Mouse (Mus musculus) CH12.LX (cell line): Measurements from ENCODE around the gene Cry2. TPM values are rescaled to one million over a fixed set of nuclear protein-coding genes. Genes with fewer than 3 reads are reported as not detected.

ENCODE experiments used
- DNase-seq: peaks from one replicate; pipeline ENCODE4 v3.0.0-alpha.2; 2013; ENCODE audit errors: extremely low read depth
- H3K27ac ChIP-seq: 2 replicates; pipeline ENCODE4 v1.5.1; 2012; ENCODE audit warnings: low read depth, mild to moderate bottlenecking, control low read depth, moderate library complexity; ENCODE audit not compliant: insufficient read depth
- H3K27me3 ChIP-seq: replicated peaks from 2 replicates; pipeline ENCODE3; 2012; ENCODE audit warnings: inconsistent platforms
- H3K36me3 ChIP-seq, 2 experiments: replicated peaks in 1 of 2; 2 replicates each; pipeline versions ENCODE3 to v1.6.1; 2012; ENCODE audit warnings: inconsistent platforms in 1 of 2, low read length in 1 of 2, mild to moderate bottlenecking in 1 of 2, mixed read lengths in 1 of 2, moderate library complexity in 1 of 2; ENCODE audit not compliant: control insufficient read depth in 1 of 2, insufficient read depth in 1 of 2
- H3K4me1 ChIP-seq, 2 experiments: 2 replicates each; pipeline ENCODE4 v1.6.1; 2012; ENCODE audit warnings: inconsistent platforms in 1 of 2, moderate library complexity in 1 of 2; ENCODE audit not compliant: insufficient read depth in 2 of 2, control insufficient read depth in 1 of 2
- H3K4me2 ChIP-seq: 2 replicates; pipeline ENCODE4 v1.6.1; 2012; ENCODE audit warnings: low read depth, mild to moderate bottlenecking, control low read depth; ENCODE audit not compliant: poor library complexity, insufficient read depth, severe bottlenecking
- H3K4me3 ChIP-seq, 3 experiments: fragments of 150-350 bp in 1 of 3; sonication (generic) in 1 of 3; replicated peaks in 1 of 3; 2 replicates each; pipeline versions ENCODE3 to v1.5.1; 2011 to 2012; ENCODE audit warnings: low read depth in 2 of 3, low read length in 2 of 3, mild to moderate bottlenecking in 2 of 3, moderate library complexity in 2 of 3, control low read depth in 1 of 3, improper control_type of control experiment in 1 of 3, inconsistent platforms in 1 of 3, mixed read lengths in 1 of 3; ENCODE audit not compliant: poor library complexity in 1 of 3
- H3K79me2 ChIP-seq: replicated peaks from 2 replicates; pipeline ENCODE4 v1.6.1; 2012; ENCODE audit warnings: mild to moderate bottlenecking, moderate library complexity; ENCODE audit not compliant: control insufficient read depth, poor library complexity, insufficient read depth, severe bottlenecking; ENCODE audit errors: extremely low read depth
- H3K9ac ChIP-seq: 2 replicates; pipeline ENCODE4 v1.6.1; 2012; ENCODE audit warnings: low read depth, mild to moderate bottlenecking, control low read depth, moderate library complexity; ENCODE audit not compliant: insufficient read depth
- H3K9me3 ChIP-seq: replicated peaks from 2 replicates; pipeline ENCODE3; 2012; ENCODE audit warnings: low read length, inconsistent platforms, mixed read lengths
- CHD2 ChIP-seq: IDR thresholded peaks from 2 replicates; pipeline ENCODE4 v1.6.1; 2011; ENCODE audit warnings: low read length, improper control_type of control experiment
- E2F4 ChIP-seq: IDR thresholded peaks from 2 replicates; pipeline ENCODE4 v1.6.1; 2011; ENCODE audit warnings: low read depth, low read length, improper control_type of control experiment; ENCODE audit not compliant: insufficient replicate concordance
- EP300 ChIP-seq: IDR thresholded peaks from 2 replicates; pipeline ENCODE4 v1.6.1; 2011; ENCODE audit warnings: low read length, improper control_type of control experiment
- GABPA ChIP-seq: IDR thresholded peaks from 2 replicates; pipeline ENCODE4 v1.6.1; 2012; ENCODE audit warnings: low read depth, low read length, improper control_type of control experiment, inconsistent platforms; ENCODE audit not compliant: insufficient replicate concordance
- JUN ChIP-seq: IDR thresholded peaks from 2 replicates; pipeline ENCODE4 v1.6.1; 2011; ENCODE audit warnings: low read depth, mild to moderate bottlenecking, low read length, improper control_type of control experiment, moderate library complexity; ENCODE audit not compliant: insufficient read depth
- JUND ChIP-seq: conservative IDR thresholded peaks from 2 replicates; pipeline ENCODE4 v1.6.1; 2011; ENCODE audit warnings: low read depth, low read length, improper control_type of control experiment
- MAFK ChIP-seq: IDR thresholded peaks from 2 replicates; pipeline ENCODE4 v1.6.1; 2011; ENCODE audit warnings: low read length, improper control_type of control experiment; ENCODE audit not compliant: insufficient replicate concordance
- MEF2A ChIP-seq: IDR thresholded peaks from 2 replicates; pipeline ENCODE4 v1.6.1; 2014; ENCODE audit warnings: low read depth, mild to moderate bottlenecking, inconsistent platforms, low read length, improper control_type of control experiment, borderline replicate concordance
- MYC ChIP-seq: IDR thresholded peaks from 2 replicates; pipeline ENCODE4 v1.6.1; 2011; ENCODE audit warnings: low read depth, mild to moderate bottlenecking, improper control_type of control experiment, low read length
- NRF1 ChIP-seq: IDR thresholded peaks from 2 replicates; pipeline ENCODE4 v1.6.1; 2014; ENCODE audit warnings: low read depth, mild to moderate bottlenecking, inconsistent platforms, low read length, improper control_type of control experiment, moderate library complexity
- PAX5 ChIP-seq: IDR thresholded peaks from 2 replicates; pipeline ENCODE4 v1.6.1; 2012; ENCODE audit warnings: low read length, inconsistent platforms, mixed read lengths
- RAD21 ChIP-seq: IDR thresholded peaks from 2 replicates; pipeline ENCODE4 v1.6.1; 2011; ENCODE audit warnings: low read depth, mild to moderate bottlenecking, low read length, improper control_type of control experiment, moderate library complexity
- SMC3 ChIP-seq: IDR thresholded peaks from 2 replicates; pipeline ENCODE4 v1.6.1; 2011; ENCODE audit warnings: low read depth, low read length, improper control_type of control experiment
- TBP ChIP-seq: conservative IDR thresholded peaks from 2 replicates; pipeline ENCODE4 v1.6.1; 2011; ENCODE audit warnings: low read depth, low read length, improper control_type of control experiment
- TCF12 ChIP-seq: IDR thresholded peaks from 2 replicates; pipeline ENCODE4 v1.6.1; 2014; ENCODE audit warnings: low read depth, mild to moderate bottlenecking, inconsistent platforms, low read length, improper control_type of control experiment
- USF2 ChIP-seq: conservative IDR thresholded peaks from 2 replicates; pipeline ENCODE4 v1.6.1; 2011; ENCODE audit warnings: low read depth, low read length, improper control_type of control experiment
- ZC3H11A ChIP-seq: IDR thresholded peaks from 2 replicates; pipeline ENCODE4 v1.6.1; 2012; ENCODE audit warnings: low read depth, mild to moderate bottlenecking, inconsistent platforms, low read length, improper control_type of control experiment
- ZMIZ1 ChIP-seq: IDR thresholded peaks from 2 replicates; pipeline ENCODE4 v1.6.1; 2012; ENCODE audit warnings: low read depth, mild to moderate bottlenecking, inconsistent platforms, low read length, improper control_type of control experiment
- ZNF384 ChIP-seq: IDR thresholded peaks from 2 replicates; pipeline ENCODE4 v1.6.1; 2012; ENCODE audit warnings: low read depth, low read length, improper control_type of control experiment, inconsistent platforms
- dilution Hi-C: fragments of 300-500 bp; cut with MboI; formaldehyde crosslinking; loops from 2 replicates; pipeline ENCODE4 v1.14.3; 2020; ENCODE audit warnings: low sequenced_read_pairs; ENCODE audit not compliant: extremely low pct_unique_long_range_greater_than_20kb, extremely low pct_ligation_motif_present
- in situ Hi-C: fragments of 300-500 bp; cut with MboI; formaldehyde crosslinking; loops from 3 replicates; pipeline ENCODE4 v1.14.3; 2019; ENCODE audit warnings: low sequenced_read_pairs, low pct_ligation_motif_present, low pct_unique_long_range_greater_than_20kb, mixed read lengths
- polyA plus RNA-seq: library from polyadenylated mRNA; unstranded; fragments of >175 nt; gene quantifications from 2 replicates; pipeline ENCODE4 v1.2.1, GENCODE M21; 2012; ENCODE audit warnings: low read depth; ENCODE audit not compliant: insufficient read length
- total RNA-seq, 2 experiments: library from RNA; depleted of rRNA; stranded (reverse); fragments of 300-350 nt in 1 of 2; fragments of >200 nt in 1 of 2; gene quantifications; 2 replicates each; pipeline ENCODE4 v1.2.3; 2012 to 2014

The Cry2 gene
- total and polyA plus RNA-seq, 3 experiments: 4.3 to 15.9 (median 12.7) TPM

DNA sequence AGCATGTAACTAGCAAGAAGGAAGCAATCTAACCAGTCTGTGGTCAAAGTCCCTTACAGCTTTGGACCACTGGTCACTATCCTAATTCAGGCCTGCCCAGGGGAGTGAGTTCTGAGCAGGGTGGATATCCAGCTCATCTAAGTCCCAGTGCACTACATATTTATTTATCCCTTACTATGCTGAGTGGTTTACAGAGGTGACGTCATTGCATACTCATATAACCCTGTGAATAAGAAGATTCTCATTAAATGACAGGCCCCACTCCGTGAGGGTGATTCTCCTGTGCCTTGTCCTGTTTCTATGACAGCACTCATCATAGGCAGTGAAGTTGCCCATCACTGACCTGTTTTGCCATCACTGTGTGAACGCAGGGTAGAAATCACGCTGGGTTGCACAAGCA, 8.5 kb downstream of the Cry2 start:
- no peak for DNase-seq
- peaks cover 72 to 98% of the 10 kb centered on the region in 2 experiments for H3K36me3 ChIP-seq
- H3K9me3 ChIP-seq: no peaks in the 10 kb centered on the region
- H3K27me3 ChIP-seq: no peaks in the 10 kb centered on the region
- TF ChIP-seq ZC3H11A: no peak
- TF ChIP-seq ZMIZ1: no peak
- no peak for TF ChIP-seq TBP
- TF ChIP-seq USF2: no peak
- no peak for TF ChIP-seq E2F4
- no peak for TF ChIP-seq PAX5
- TF ChIP-seq MAFK: no peak
- TF ChIP-seq EP300: no peak
- TF ChIP-seq JUND: no peak
- no peak for TF ChIP-seq MEF2A
- TF ChIP-seq ZNF384: no peak
- TF ChIP-seq CHD2: no peak
- TF ChIP-seq JUN: no peak
- TF ChIP-seq, all 38 proteins: peak for 0
- no peak overlapping the region for H3K4me3 ChIP-seq
- H3K4me1 ChIP-seq: peaks cover 0 to 35% of the 10 kb centered on the region in 2 experiments; a peak in 2 of 4 replicates
- no peak overlapping the region for H3K27ac ChIP-seq
- dilution Hi-C loops: no loop called here
- peaks cover 28% of the 10 kb centered on the region for H3K79me2 ChIP-seq
- H3K4me2 ChIP-seq: no peak overlapping the region
- no peak overlapping the region for H3K9ac ChIP-seq
- in situ Hi-C loops: no loop called here

GRCm38 (mm10) chr2:92424462-92425308, 9.2 kb downstream of the Cry2 start:
- H3K27me3 ChIP-seq: no peaks in the 10 kb centered on the region
- no peak overlapping the region for H3K4me3 ChIP-seq
- H3K9ac ChIP-seq: no peak overlapping the region
- H3K4me2 ChIP-seq: no peak overlapping the region
- peaks cover 74 to 98% of the 10 kb centered on the region in 2 experiments for H3K36me3 ChIP-seq
- TF ChIP-seq GABPA: no peak
- no peak for TF ChIP-seq TBP
- TF ChIP-seq EP300: no peak
- no peak for TF ChIP-seq MYC
- no peak for TF ChIP-seq TCF12
- no peak for TF ChIP-seq NRF1
- TF ChIP-seq SMC3: no peak
- no peak for TF ChIP-seq RAD21
- dilution Hi-C loops (no loop called here), in situ Hi-C loops (no loop called here)
- DNase-seq: no peak
- H3K4me1 ChIP-seq: peaks cover 0 to 34% of the 10 kb centered on the region in 2 experiments; a peak in 2 of 4 replicates
- peaks cover 23% of the 10 kb centered on the region for H3K79me2 ChIP-seq
- no peak overlapping the region for H3K27ac ChIP-seq
- H3K9me3 ChIP-seq: no peaks in the 10 kb centered on the region
